In genomic region chr17:25183232-25183631, GRCm38 (mm10) we compare ENCODE assay signal across 9 mouse cellular contexts. TPM values are rescaled to one million over a fixed set of nuclear protein-coding genes. Genes with fewer than 3 reads are reported as not detected.
DNase-seq lines count a peak whose midpoint lies in the region; ATAC-seq and TF ChIP-seq lines count a peak whose summit lies in the region.
"Had no signal": no experiment of that assay in that cellular context is flagged by ENCODE, and none has a peak within 500 bp of the region (broad histone marks: within the 10 kb centered on the region; RNA-seq: fewer than 3 reads in every experiment).

No protein-coding gene starts in this region.

- H3K27ac ChIP-seq in heart, postnatal 0 days (ENCODE audit: low read depth): no peak overlapping the region
- H3K27ac ChIP-seq in hindbrain, embryonic 14.5 days: no peak overlapping the region; the same call in 1 of the 2 replicates
- peak overlapping the region; percentile 99; the same call in 1 of the 2 replicates for H3K27ac ChIP-seq in midbrain, postnatal 0 days (ENCODE audit: low read depth, low read length)

- no peak for ATAC-seq in heart, postnatal 0 days (ENCODE audit: insufficient read depth, low read depth)
- ATAC-seq in hindbrain, embryonic 14.5 days (ENCODE audit: low FRiP score): no peak
- no peak for ATAC-seq in midbrain, postnatal 0 days (ENCODE audit: low FRiP score)

- no peaks in the 10 kb centered on the region for H3K36me3 ChIP-seq in heart, postnatal 0 days (replicated peaks; ENCODE audit: control insufficient read depth, insufficient read depth, low read length)
- H3K36me3 ChIP-seq in hindbrain, embryonic 14.5 days (replicated peaks; ENCODE audit: control insufficient read depth, insufficient read depth): 0 out of 2 replicates have a peak, but pooled peaks cover 3% of the 10 kb centered on the region
- H3K36me3 ChIP-seq in midbrain, postnatal 0 days (ENCODE audit: insufficient read depth, low read length): no peaks in the 10 kb centered on the region

- intact Hi-C loops in heart, postnatal 36 days (cut with DNase I): loop anchor here (2.0 to 10.0 kb wide), 3 partner anchors 50 to 438 kb away; partner anchors contain the start of genes Clcn7 and Telo2

- TF ChIP-seq CTCF in heart, postnatal 0 days (IDR thresholded peaks at IDR 0.05; ENCODE audit: low read depth): no peak
- TF ChIP-seq CTCF in midbrain, postnatal 0 days (IDR thresholded peaks at IDR 0.05): peak; percentile 34; the same call in 1 of the 2 replicates

- no peaks in the 10 kb centered on the region for H3K9me3 ChIP-seq in heart, postnatal 0 days (replicated peaks; ENCODE audit: control insufficient read depth, low read length)
- no peaks in the 10 kb centered on the region for H3K9me3 ChIP-seq in hindbrain, embryonic 14.5 days (ENCODE audit: control insufficient read depth, low read length)
- no peaks in the 10 kb centered on the region for H3K9me3 ChIP-seq in midbrain, postnatal 0 days (ENCODE audit: low read length)

- TF ChIP-seq EP300 in heart, postnatal 0 days (IDR thresholded peaks at IDR 0.05; ENCODE audit: low read depth): no peak

- H3K4me1 ChIP-seq in heart, postnatal 0 days (ENCODE audit: control insufficient read depth, insufficient read depth): peaks cover 12% of the 10 kb centered on the region
- peaks cover 15% of the 10 kb centered on the region for H3K4me1 ChIP-seq in hindbrain, embryonic 14.5 days (replicated peaks; ENCODE audit: control insufficient read depth, insufficient read depth, low read length)
- peaks cover 5% of the 10 kb centered on the region; the same call in 1 of the 2 replicates for H3K4me1 ChIP-seq in midbrain, postnatal 0 days (ENCODE audit: insufficient read depth, low read length)

- no peak for DNase-seq in heart, postnatal 0 days (ENCODE audit: low spot score)
- DNase-seq in heart, postnatal 36 days: no peak
- peak; percentile 8 for DNase-seq in MEL-GATA-1-ER (ENCODE audit: extremely low read depth, low read depth)
- no peak for DNase-seq in hindbrain, embryonic 14.5 days (ENCODE audit: low spot score)
- DNase-seq in midbrain, postnatal 0 days (ENCODE audit: low spot score): peak; percentile 15
- DNase-seq in layer of hippocampus, adult 11-12 months (ENCODE audit: low spot score): no peak
- DNase-seq in frontal cortex, postnatal 10 days (ENCODE audit: low spot score in 2 of 2): no peak
- DNase-seq in right cerebral cortex, postnatal 25 days: no peak

- 0 out of 2 replicates have a peak, but pooled peaks cover 6% of the 10 kb centered on the region for H3K27me3 ChIP-seq in heart, postnatal 0 days (ENCODE audit: control insufficient read depth, insufficient read depth, low read length)
- no peaks in the 10 kb centered on the region for H3K27me3 ChIP-seq in hindbrain, embryonic 14.5 days (ENCODE audit: control insufficient read depth, insufficient read depth, low read length)
- no peaks in the 10 kb centered on the region for H3K27me3 ChIP-seq in midbrain, postnatal 0 days (ENCODE audit: insufficient read depth, low read length)

- H3K4me3 ChIP-seq in heart, postnatal 0 days (ENCODE audit: low read depth, low read length): no peak overlapping the region
- no peak overlapping the region for H3K4me3 ChIP-seq in hindbrain, embryonic 14.5 days (replicated peaks; ENCODE audit: low read length)
- peak overlapping the region; percentile 85; the same call in 1 of the 2 replicates for H3K4me3 ChIP-seq in midbrain, postnatal 0 days (ENCODE audit: low read depth, low read length)

- H3K9ac ChIP-seq in heart, postnatal 0 days (replicated peaks; ENCODE audit: low read depth, low read length): no peak overlapping the region
- 0 out of 2 replicates have a peak overlapping the region, but pooled peaks have one; percentile 94 for H3K9ac ChIP-seq in hindbrain, embryonic 14.5 days
- H3K9ac ChIP-seq in midbrain, postnatal 0 days (replicated peaks; ENCODE audit: low read length, poor library complexity, severe bottlenecking): 0 out of 2 replicates have a peak overlapping the region, but pooled peaks have one; percentile 75

- H3K4me2 ChIP-seq in heart, postnatal 0 days (ENCODE audit: low read depth, low read length): peak overlapping the region; percentile 96; the same call in 1 of the 2 replicates
- H3K4me2 ChIP-seq in hindbrain, embryonic 14.5 days (replicated peaks): peak overlapping the region; percentile 99
- H3K4me2 ChIP-seq in midbrain, postnatal 0 days (ENCODE audit: low read depth, low read length, poor library complexity, severe bottlenecking): peak overlapping the region; percentile 57

RNA-seq across cellular contexts. Expression of gene BC003965, which starts 1.1 kb away (rescaled TPM):
- 15.3 and 17.3 TPM in 2 replicates for total RNA-seq in heart, postnatal 0 days (2014; rRNA removed; ENCODE audit: low replicate concordance)
- polyA plus RNA-seq in heart, postnatal 0 days (2015; fragmentation: Nextera tagmentation; extraction: Ambion mirVana): 24.6 and 26.5 TPM in 2 replicates
- 10 to 100 TPM; 20.8 to 22.5 TPM for total RNA-seq in heart, postnatal 36 days (2021)
- 30.3 and 31.5 TPM in 2 replicates for polyA plus RNA-seq in hindbrain, embryonic 14.5 days (2014; fragmentation: Nextera tagmentation; extraction: Ambion mirVana)
- total RNA-seq in midbrain, postnatal 0 days (2014; rRNA removed): 16.8 and 17.9 TPM in 2 replicates
- polyA plus RNA-seq in midbrain, postnatal 0 days (2015; fragmentation: Nextera tagmentation; extraction: Ambion mirVana): 30.2 and 30.3 TPM in 2 replicates

RNA-seq across cellular contexts. Expression of gene Unkl, which starts 5.0 kb away (rescaled TPM):
- 3.2 and 4.8 TPM in 2 replicates for total RNA-seq in heart, postnatal 0 days (2014; rRNA removed; ENCODE audit: low replicate concordance)
- polyA plus RNA-seq in heart, postnatal 0 days (2015; fragmentation: Nextera tagmentation; extraction: Ambion mirVana): 2.8 and 3.0 TPM in 2 replicates
- total RNA-seq in heart, postnatal 36 days (2021): 10 to 100 TPM in 1 of 2 experiments, 1 to 10 TPM in 1; 8.7 to 10.2 TPM
- polyA plus RNA-seq in hindbrain, embryonic 14.5 days (2014; fragmentation: Nextera tagmentation; extraction: Ambion mirVana): 9.4 and 9.9 TPM in 2 replicates
- total RNA-seq in midbrain, postnatal 0 days (2014; rRNA removed): 34.1 and 34.7 TPM in 2 replicates
- polyA plus RNA-seq in midbrain, postnatal 0 days (2015; fragmentation: Nextera tagmentation; extraction: Ambion mirVana): 17.3 and 19.5 TPM in 2 replicates

RNA-seq across cellular contexts. Expression of gene Gm38655, which starts 8.0 kb away (rescaled TPM):
- not detected in 2 replicates for total RNA-seq in heart, postnatal 0 days (2014; rRNA removed; ENCODE audit: low replicate concordance)
- polyA plus RNA-seq in heart, postnatal 0 days (2015; fragmentation: Nextera tagmentation; extraction: Ambion mirVana): not detected in 2 replicates
- total RNA-seq in heart, postnatal 36 days (2021): not detected
- polyA plus RNA-seq in hindbrain, embryonic 14.5 days (2014; fragmentation: Nextera tagmentation; extraction: Ambion mirVana): not detected in 2 replicates
- 0.57 TPM in 1 of 2 replicates, not detected in the other for total RNA-seq in midbrain, postnatal 0 days (2014; rRNA removed)
- not detected in 2 replicates for polyA plus RNA-seq in midbrain, postnatal 0 days (2015; fragmentation: Nextera tagmentation; extraction: Ambion mirVana)
- polyA plus RNA-seq: neural tube, embryonic 11.5 days had no signal

RNA-seq across cellular contexts. Expression of gene Ccdc154, which starts 21.0 kb away (rescaled TPM):
- total RNA-seq in heart, postnatal 0 days (2014; rRNA removed; ENCODE audit: low replicate concordance): not detected in 2 replicates
- polyA plus RNA-seq in heart, postnatal 0 days (2015; fragmentation: Nextera tagmentation; extraction: Ambion mirVana): not detected in 2 replicates
- total RNA-seq in heart, postnatal 36 days (2021): not detected
- polyA plus RNA-seq in hindbrain, embryonic 14.5 days (2014; fragmentation: Nextera tagmentation; extraction: Ambion mirVana): not detected in 2 replicates
- not detected in 2 replicates for total RNA-seq in midbrain, postnatal 0 days (2014; rRNA removed)
- not detected in 2 replicates for polyA plus RNA-seq in midbrain, postnatal 0 days (2015; fragmentation: Nextera tagmentation; extraction: Ambion mirVana)
- polyA plus RNA-seq: neural tube, embryonic 11.5 days had no signal

RNA-seq across cellular contexts. Expression of gene Clcn7, which starts 50.0 kb away (rescaled TPM):
- 15.4 and 20.3 TPM in 2 replicates for total RNA-seq in heart, postnatal 0 days (2014; rRNA removed; ENCODE audit: low replicate concordance)
- polyA plus RNA-seq in heart, postnatal 0 days (2015; fragmentation: Nextera tagmentation; extraction: Ambion mirVana): 12.6 and 12.8 TPM in 2 replicates
- 10 to 100 TPM; 28.7 to 34.3 TPM for total RNA-seq in heart, postnatal 36 days (2021)
- polyA plus RNA-seq in hindbrain, embryonic 14.5 days (2014; fragmentation: Nextera tagmentation; extraction: Ambion mirVana): 28.1 and 29.4 TPM in 2 replicates
- total RNA-seq in midbrain, postnatal 0 days (2014; rRNA removed): 37.9 and 39.5 TPM in 2 replicates
- polyA plus RNA-seq in midbrain, postnatal 0 days (2015; fragmentation: Nextera tagmentation; extraction: Ambion mirVana): 25.5 and 26.7 TPM in 2 replicates

Comparison
In these comparisons a context has a peak if more than half of its experiments do, and no peak if none do; other contexts are left out.
1. DNase-seq: peak in MEL-GATA-1-ER (single experiment) and midbrain, postnatal 0 days (single experiment); none in heart, postnatal 0 days (single experiment), heart, postnatal 36 days (0 of 2), hindbrain, embryonic 14.5 days (single experiment), layer of hippocampus, adult 11-12 months (single experiment), frontal cortex, postnatal 10 days (0 of 2) and right cerebral cortex, postnatal 25 days (single experiment).
2. Peak in every context shown above with its lines, with median percentiles within 50 percentile points of each other: H3K4me2 ChIP-seq.